Mouse (Mus musculus) lung, embryonic 14.5 days (tissue): ENCODE results near the gene Clk3. TPM values are rescaled to one million over a fixed set of nuclear protein-coding genes. Genes with fewer than 3 reads are reported as not detected.
A peak's percentile ranks its signal among the peaks of the same experiment; 100 is the strongest.

Experiments used
- ATAC-seq: fragments of 200-750 bp; cut with Nextera tagmentation; 2 replicates; pipeline ENCODE4 v1.8.0; 2017; ENCODE audit warnings: mild to moderate bottlenecking, moderate TSS enrichment, moderate library complexity; ENCODE audit not compliant: insufficient read depth
- DNase-seq: peaks from one replicate; pipeline ENCODE4 v3.0.0-alpha.2; 2015
- H3K27ac ChIP-seq: fragments of 300-500 bp; sonication (generic); 2 replicates; pipeline ENCODE4 v1.5.1; 2014; ENCODE audit warnings: low read depth, mild to moderate bottlenecking, moderate library complexity
- H3K27me3 ChIP-seq: fragments of 300-500 bp; sonication (generic); 2 replicates; pipeline ENCODE4 v1.6.1; 2014; ENCODE audit warnings: low read length, control low read depth; ENCODE audit not compliant: insufficient read depth
- H3K36me3 ChIP-seq: fragments of 300-500 bp; sonication (generic); 2 replicates; pipeline ENCODE4 v1.6.1; 2014; ENCODE audit warnings: control low read depth; ENCODE audit not compliant: insufficient read depth
- H3K4me1 ChIP-seq: fragments of 300-500 bp; sonication (generic); 2 replicates; pipeline ENCODE4 v1.6.1; 2014; ENCODE audit warnings: antibody characterized with exemption, control low read depth; ENCODE audit not compliant: insufficient read depth
- H3K4me2 ChIP-seq: fragments of 300-500 bp; sonication (generic); 2 replicates; pipeline ENCODE4 v1.6.1; 2014; ENCODE audit warnings: mild to moderate bottlenecking
- H3K4me3 ChIP-seq: fragments of 300-500 bp; sonication (generic); 2 replicates; pipeline ENCODE4 v1.5.1; 2014; ENCODE audit warnings: low read depth, low read length
- H3K9ac ChIP-seq: fragments of 300-500 bp; sonication (generic); 2 replicates; pipeline ENCODE4 v1.6.1; 2014
- H3K9me3 ChIP-seq: fragments of 300-500 bp; sonication (generic); 2 replicates; pipeline ENCODE4 v1.6.1; 2016; ENCODE audit warnings: low read depth, low read length, control low read depth
- CTCF ChIP-seq: IDR thresholded peaks from 2 replicates; pipeline ENCODE4 v1.5.1; 2016; ENCODE audit warnings: antibody characterized with exemption, low read depth
- WGBS: fragments of 180-500 bp; shearing (Covaris S2); extraction: QIAGEN DNeasy Blood & Tissue Kit; methylation state at CpG from one replicate; pipeline ENCODE4 v1.1.7; 2014; 5-methylcytosine and 5-hydroxymethylcytosine counted together
- polyA plus RNA-seq: library from polyadenylated mRNA; unstranded; fragments of >200 nt; fragmentation: Nextera tagmentation; extraction: Ambion mirVana; gene quantifications from 2 replicates; pipeline ENCODE4 v1.2.1, GENCODE M21; 2014

Gene Clk3
- polyA plus RNA-seq, 1 experiment from 2014 or later = 72.7 TPM

- DNase-seq (no peak), ATAC-seq (no peak)
- peak overlapping the region; percentile 75; the same call in 1 of the 2 replicates for H3K27ac ChIP-seq
- no peak overlapping the region for H3K9ac ChIP-seq
- 95% methylated on average over 1 of the region's 1 CpGs for WGBS
- H3K27me3 ChIP-seq = no peaks in the 10 kb centered on the region
- no peak for TF ChIP-seq CTCF
- no peaks in the 10 kb centered on the region for H3K36me3 ChIP-seq
- H3K4me2 ChIP-seq = peak overlapping the region; percentile 12; the same call in 1 of the 2 replicates
- H3K4me3 ChIP-seq = no peak overlapping the region
- 0 out of 2 replicates have a peak, but pooled peaks cover 4% of the 10 kb centered on the region for H3K4me1 ChIP-seq
- H3K9me3 ChIP-seq = no peaks in the 10 kb centered on the region
Measured at GRCm38 (mm10) chr9:57770214-57770613, 4.6 kb upstream of the Clk3 start.

- no peak for ATAC-seq
- Histone ChIP-seq H3K36me3 (no peaks in the 10 kb centered on the region), H3K4me3 (no peak overlapping the region), H3K9ac (no peak overlapping the region), H3K4me1 (0 out of 2 replicates have a peak, but pooled peaks cover 4% of the 10 kb centered on the region), H3K9me3 (no peaks in the 10 kb centered on the region), H3K4me2 (peak overlapping the region; percentile 12; the same call in 1 of the 2 replicates), H3K27ac (peak overlapping the region; percentile 75; the same call in 1 of the 2 replicates), H3K27me3 (no peaks in the 10 kb centered on the region)
- WGBS = 58% methylated on average over 2 of the region's 2 CpGs
- no peak for TF ChIP-seq CTCF
- DNase-seq = no peak
Measured at GRCm38 (mm10) chr9:57769539-57770069, 3.9 kb upstream of the Clk3 start.

GRCm38 (mm10) chr9:57767231-57767630 is 1.6 kb upstream of the Clk3 start:
- TF ChIP-seq CTCF = no peak
- Histone ChIP-seq H3K4me1 (peaks cover 13% of the 10 kb centered on the region), H3K27ac (no peak overlapping the region), H3K36me3 (no peaks in the 10 kb centered on the region), H3K4me2 (no peak overlapping the region), H3K4me3 (no peak overlapping the region), H3K27me3 (no peaks in the 10 kb centered on the region), H3K9ac (no peak overlapping the region), H3K9me3 (no peaks in the 10 kb centered on the region)
- WGBS = 95% methylated on average over 4 of the region's 4 CpGs
- ATAC-seq (no peak), DNase-seq (no peak)

GRCm38 (mm10) chr9:57766431-57766830 is 771 bp upstream of the Clk3 start:
- 30% methylated on average over 6 of the region's 6 CpGs for WGBS
- TF ChIP-seq CTCF = no peak

GRCm38 (mm10) chr9:57764974-57765363 is 691 bp downstream of the Clk3 start:
- Histone ChIP-seq H3K4me2 (peak overlapping the region; percentile 99), H3K36me3 (peaks cover 20% of the 10 kb centered on the region), H3K27ac (peak overlapping the region; percentile 99), H3K4me3 (peak overlapping the region; percentile 93), H3K4me1 (peaks cover 13% of the 10 kb centered on the region), H3K27me3 (no peaks in the 10 kb centered on the region), H3K9me3 (no peaks in the 10 kb centered on the region), H3K9ac (peak overlapping the region; percentile 98)
- ATAC-seq (peak; percentile 95), DNase-seq (peak; percentile 97)
- WGBS = under 1% methylated on average over 45 of the region's 45 CpGs
- TF ChIP-seq CTCF = no peak

More at GRCm38 (mm10) chr9:57766431-57766830, 771 bp upstream of the Clk3 start:
- Histone ChIP-seq H3K4me2 (peak overlapping the region; percentile 99), H3K9me3 (no peaks in the 10 kb centered on the region), H3K4me1 (peaks cover 13% of the 10 kb centered on the region), H3K27me3 (no peaks in the 10 kb centered on the region), H3K27ac (no peak overlapping the region), H3K36me3 (peaks cover 6% of the 10 kb centered on the region; the same call in 1 of the 2 replicates), H3K9ac (peak overlapping the region; percentile 98; the same call in 1 of the 2 replicates), H3K4me3 (peak overlapping the region; percentile 93)
- no peak for ATAC-seq
- no peak for DNase-seq

GRCm38 (mm10) chr9:57764147-57764973 is 1.3 kb downstream of the Clk3 start:
- Histone ChIP-seq H3K4me2 (peak overlapping the region; percentile 99), H3K27ac (peak overlapping the region; percentile 99), H3K36me3 (peaks cover 26% of the 10 kb centered on the region), H3K4me3 (peak overlapping the region; percentile 93), H3K4me1 (peaks cover 13% of the 10 kb centered on the region), H3K9me3 (no peaks in the 10 kb centered on the region), H3K27me3 (no peaks in the 10 kb centered on the region), H3K9ac (peak overlapping the region; percentile 98)
- TF ChIP-seq CTCF = peak; percentile 24; the same call in 1 of the 2 replicates
- WGBS = under 1% methylated on average over 57 of the region's 57 CpGs
- ATAC-seq (peak; percentile 69), DNase-seq (peak; percentile 77)

GRCm38 (mm10) chr9:57762563-57762991 is 3.1 kb downstream of the Clk3 start:
- Histone ChIP-seq H3K9me3 (no peaks in the 10 kb centered on the region), H3K36me3 (peaks cover 44% of the 10 kb centered on the region), H3K4me3 (peak overlapping the region; percentile 93; the same call in 1 of the 2 replicates), H3K9ac (no peak overlapping the region; the same call in 1 of the 2 replicates), H3K4me2 (peak overlapping the region; percentile 99), H3K4me1 (peaks cover 13% of the 10 kb centered on the region), H3K27me3 (no peaks in the 10 kb centered on the region), H3K27ac (no peak overlapping the region)
- peak; percentile 73 for DNase-seq
- peak; percentile 73 for TF ChIP-seq CTCF
- 52% methylated on average over 6 of the region's 6 CpGs for WGBS
- ATAC-seq = no peak
